Mouse (Mus musculus) E14TG2a.4 (cell line): ENCODE measurements around the gene Tbcb.

Experiments used
- CTCF ChIP-seq: conservative IDR thresholded peaks from 2 replicates; pipeline ENCODE4 v1.5.1; 2014; ENCODE audit warnings: low read length
- NANOG ChIP-seq: IDR thresholded peaks from 2 replicates; pipeline ENCODE4 v1.6.1; 2014; ENCODE audit warnings: borderline replicate concordance, low read length, mixed read lengths
- POU5F1 ChIP-seq: IDR thresholded peaks from 2 replicates; pipeline ENCODE4 v1.6.1; 2014; ENCODE audit warnings: low read length, borderline replicate concordance

GRCm38 (mm10) chr7:30265531-30265930 lies 33.5 kb upstream of the Tbcb start:
- TF ChIP-seq CTCF (no peak), POU5F1 (no peak), NANOG (no peak)
